Mouse (Mus musculus) myocyte (in vitro differentiated cells): ENCODE data around the gene Ptpa.

Source experiments
- CEBPB ChIP-seq: IDR thresholded peaks from 2 replicates; pipeline ENCODE4 v1.6.1; 2011; ENCODE audit warnings: mild to moderate bottlenecking, moderate library complexity; ENCODE audit not compliant: poor library complexity, insufficient read depth, severe bottlenecking
- E2F4 ChIP-seq: IDR thresholded peaks from one replicate; pipeline ENCODE4 v1.6.1; 2011; ENCODE audit warnings: mild to moderate bottlenecking, control low read depth, moderate library complexity; ENCODE audit not compliant: insufficient read depth
- MAX ChIP-seq: IDR thresholded peaks from one replicate; pipeline ENCODE4 v1.6.1; 2011; ENCODE audit warnings: low read depth, mild to moderate bottlenecking, control low read depth
- MYOG ChIP-seq, 3 experiments: IDR thresholded peaks; one replicate each; pipeline ENCODE4 v1.6.1; 2011; ENCODE audit warnings: control low read depth in 2 of 3, low read depth in 2 of 3, mild to moderate bottlenecking in 2 of 3; ENCODE audit not compliant: insufficient read length in 2 of 3, control insufficient read depth in 1 of 3, insufficient read depth in 1 of 3
- POLR2A ChIP-seq: IDR thresholded peaks from one replicate; pipeline ENCODE4 v1.6.1; 2011; ENCODE audit warnings: low read depth, mild to moderate bottlenecking, control low read depth, moderate library complexity; ENCODE audit not compliant: insufficient read length
- POLR2AphosphoS2 ChIP-seq: IDR thresholded peaks from one replicate; pipeline ENCODE4 v1.6.1; 2011; ENCODE audit warnings: low read depth, control low read depth; ENCODE audit not compliant: insufficient read length
- SRF ChIP-seq: IDR thresholded peaks from one replicate; pipeline ENCODE4 v1.6.1; 2011; ENCODE audit warnings: low read depth; ENCODE audit not compliant: control insufficient read depth, insufficient read length
- TCF12 ChIP-seq: IDR thresholded peaks from one replicate; pipeline ENCODE4 v1.6.1; 2011; ENCODE audit warnings: mild to moderate bottlenecking, control low read depth; ENCODE audit not compliant: poor library complexity, insufficient read depth, severe bottlenecking
- TCF3 ChIP-seq: IDR thresholded peaks from one replicate; pipeline ENCODE4 v1.6.1; 2011; ENCODE audit warnings: low read depth, control low read depth; ENCODE audit not compliant: insufficient read length
- USF1 ChIP-seq: IDR thresholded peaks from one replicate; pipeline ENCODE4 v1.6.1; 2011; ENCODE audit warnings: low read depth, mild to moderate bottlenecking, control low read depth, moderate library complexity

GRCm38 (mm10) chr2:30401581-30401980, 14.3 kb upstream of the Ptpa start:
- no peak for TF ChIP-seq MYOG (IDR thresholded peaks at IDR 0.05; ENCODE audit: control insufficient read depth in 1 of 3, insufficient read depth in 1 of 3, insufficient read length in 2 of 3, low read depth in 2 of 3)
- no peak for TF ChIP-seq CEBPB
- TF ChIP-seq USF1 = no peak
- no peak for TF ChIP-seq MAX
- no peak for TF ChIP-seq TCF3
- TF ChIP-seq POLR2A = no peak
- no peak for TF ChIP-seq SRF
- peak; percentile 43 for TF ChIP-seq POLR2AphosphoS2
- TF ChIP-seq TCF12 = no peak
- no peak for TF ChIP-seq E2F4
